Mouse (Mus musculus) lung, postnatal 0 days (tissue): Measurements from ENCODE around the gene Dclre1b.

ENCODE experiments used
- CTCF ChIP-seq: IDR thresholded peaks from 2 replicates; pipeline ENCODE4 v1.5.1; 2016; ENCODE audit warnings: antibody characterized with exemption, mild to moderate bottlenecking
- EP300 ChIP-seq: IDR thresholded peaks from 2 replicates; pipeline ENCODE4 v1.6.1; 2016; ENCODE audit warnings: antibody characterized with exemption, mild to moderate bottlenecking, control low read depth

DNA sequence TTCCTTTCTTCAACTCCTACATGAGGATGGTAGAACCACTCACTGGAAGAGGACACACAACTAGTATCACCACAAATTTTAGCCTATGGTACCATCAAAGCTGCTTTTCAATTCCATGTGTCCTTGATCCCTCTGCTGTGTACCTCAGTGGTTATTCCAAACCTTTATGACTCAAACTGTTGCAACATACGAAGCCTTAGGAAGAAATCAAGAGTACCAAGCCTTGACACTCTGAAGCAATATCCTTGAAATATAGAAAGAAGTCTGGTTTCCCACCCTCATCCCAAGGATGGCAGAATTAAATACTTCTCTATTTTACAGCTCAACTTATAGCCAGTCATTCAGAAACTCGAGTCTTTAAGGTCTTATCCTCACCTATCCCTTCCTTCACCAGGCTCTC is 12.9 kb downstream of the Dclre1b start:
- TF ChIP-seq EP300, result no peak
- TF ChIP-seq CTCF, result no peak
